In genomic region chr2:172371258-172371657, GRCm38 (mm10) we compare ENCODE assay signal across 8 mouse cellular contexts. TPM values are rescaled to one million over a fixed set of nuclear protein-coding genes. Genes with fewer than 3 reads are reported as not detected.
A peak's percentile ranks its signal among the peaks of the same experiment; 100 is the strongest.
DNase-seq lines count a peak whose midpoint lies in the region; ATAC-seq and TF ChIP-seq lines count a peak whose summit lies in the region.

No protein-coding gene starts in this region.

- TF ChIP-seq RAD21 in MEL (IDR thresholded peaks at IDR 0.05; ENCODE audit: low read depth, low read length): no peak

- ATAC-seq in heart, postnatal 0 days (ENCODE audit: insufficient read depth, low read depth): no peak
- no peak; the same call in 1 of the 2 replicates for ATAC-seq in midbrain, embryonic 11.5 days (ENCODE audit: low FRiP score)
- no peak for ATAC-seq in cerebellum, adult (ENCODE audit: insufficient number of reproducible peaks, low FRiP score, low TSS enrichment)

- no peak for DNase-seq in heart, postnatal 0 days (ENCODE audit: low spot score)
- no peak for DNase-seq in heart, adult 8-10 months (ENCODE audit: low spot score)
- DNase-seq in MEL (ENCODE audit: low read depth, low spot score): peak; percentile 53
- no peak for DNase-seq in hindbrain, embryonic 10.5 days (ENCODE audit: low spot score)
- DNase-seq in midbrain, embryonic 11.5 days (ENCODE audit: low spot score, missing footprints): peak; percentile 88
- no peak for DNase-seq in yolk sac, embryonic 10.5 days (ENCODE audit: low spot score)
- DNase-seq in right cerebral cortex, postnatal 36 days (ENCODE audit: low spot score in 2 of 2): no peak

- H3K4me2 ChIP-seq in heart, postnatal 0 days (ENCODE audit: low read depth, low read length): peak overlapping the region; percentile 98
- peak overlapping the region; percentile 61 for H3K4me2 ChIP-seq in midbrain, embryonic 11.5 days

- peak overlapping the region; percentile 98 for H3K9ac ChIP-seq in heart, postnatal 0 days (replicated peaks; ENCODE audit: low read depth, low read length)
- peak overlapping the region; percentile 95 for H3K9ac ChIP-seq in MEL (ENCODE audit: control insufficient read depth, low read depth, low read length, poor library complexity, severe bottlenecking)
- H3K9ac ChIP-seq in midbrain, embryonic 11.5 days (ENCODE audit: low read length): peak overlapping the region; percentile 95

- H3K79me2 ChIP-seq in MEL (ENCODE audit: control insufficient read depth, insufficient read depth, low read length, poor library complexity): peaks cover 69% of the 10 kb centered on the region

- TF ChIP-seq CTCF in heart, postnatal 0 days (IDR thresholded peaks at IDR 0.05; ENCODE audit: low read depth): no peak
- TF ChIP-seq CTCF in MEL (IDR thresholded peaks at IDR 0.05 in 2 of 3, conservative IDR thresholded peaks at IDR 0.05 in 1 of 3; ENCODE audit: control insufficient read depth in 1 of 3, insufficient read depth in 1 of 3, low read depth in 2 of 3, low read length in 3 of 3, poor library complexity in 1 of 3, severe bottlenecking in 1 of 3): no peak

- H3K4me3 ChIP-seq in heart, postnatal 0 days (ENCODE audit: low read depth, low read length): peak overlapping the region; percentile 99
- H3K4me3 ChIP-seq in MEL (ENCODE audit: control insufficient read depth in 1 of 2, insufficient read depth in 1 of 2, low read depth in 2 of 2, low read length in 2 of 2): peak overlapping the region; percentile 86 to 89
- H3K4me3 ChIP-seq in hindbrain, embryonic 10.5 days: peak overlapping the region; percentile 97
- peak overlapping the region; percentile 92 for H3K4me3 ChIP-seq in midbrain, embryonic 11.5 days (ENCODE audit: low read depth, low read length)

- H3K9me3 ChIP-seq in heart, postnatal 0 days (replicated peaks; ENCODE audit: control insufficient read depth, low read length): no peaks in the 10 kb centered on the region
- no peaks in the 10 kb centered on the region for H3K9me3 ChIP-seq in MEL (replicated peaks; ENCODE audit: insufficient read depth, low read length)
- H3K9me3 ChIP-seq in hindbrain, embryonic 10.5 days: no peaks in the 10 kb centered on the region
- no peaks in the 10 kb centered on the region for H3K9me3 ChIP-seq in midbrain, embryonic 11.5 days (ENCODE audit: control insufficient read depth, low read length)

- H3K27me3 ChIP-seq in heart, postnatal 0 days (ENCODE audit: control insufficient read depth, insufficient read depth, low read length): no peaks in the 10 kb centered on the region
- no peaks in the 10 kb centered on the region for H3K27me3 ChIP-seq in MEL (ENCODE audit: control insufficient read depth in 1 of 2, insufficient read depth in 2 of 2, low read length in 2 of 2)
- no peaks in the 10 kb centered on the region for H3K27me3 ChIP-seq in hindbrain, embryonic 10.5 days (ENCODE audit: insufficient read depth, poor library complexity, severe bottlenecking)
- H3K27me3 ChIP-seq in midbrain, embryonic 11.5 days (ENCODE audit: control insufficient read depth, insufficient read depth, low read length): no peaks in the 10 kb centered on the region

- WGBS in heart, postnatal 0 days: under 1% methylated on average over 11 of the region's 11 CpGs
- 0% methylated on average over 11 of the region's 11 CpGs for WGBS in hindbrain, embryonic 10.5 days
- WGBS in midbrain, embryonic 11.5 days: 0% methylated on average over 11 of the region's 11 CpGs

- H3K4me1 ChIP-seq in heart, postnatal 0 days (ENCODE audit: control insufficient read depth, insufficient read depth): peaks cover 14% of the 10 kb centered on the region
- H3K4me1 ChIP-seq in MEL (ENCODE audit: control insufficient read depth in 1 of 2, insufficient read depth in 2 of 2, low read length in 2 of 2): peaks cover 0 to 18% of the 10 kb centered on the region in 2 experiments; a peak in 2 of 4 replicates
- H3K4me1 ChIP-seq in hindbrain, embryonic 10.5 days (replicated peaks): peaks cover 41% of the 10 kb centered on the region
- H3K4me1 ChIP-seq in midbrain, embryonic 11.5 days (ENCODE audit: control insufficient read depth, insufficient read depth, low read length): peaks cover 17% of the 10 kb centered on the region

- peaks cover 47% of the 10 kb centered on the region for H3K36me3 ChIP-seq in heart, postnatal 0 days (replicated peaks; ENCODE audit: control insufficient read depth, insufficient read depth, low read length)
- H3K36me3 ChIP-seq in MEL (ENCODE audit: control insufficient read depth in 1 of 2, insufficient read depth in 2 of 2, low read length in 2 of 2): peaks cover 12 to 26% of the 10 kb centered on the region in 2 experiments
- H3K36me3 ChIP-seq in hindbrain, embryonic 10.5 days: peaks cover 68% of the 10 kb centered on the region
- peaks cover 28% of the 10 kb centered on the region for H3K36me3 ChIP-seq in midbrain, embryonic 11.5 days (ENCODE audit: control insufficient read depth, insufficient read depth, low read length)

- peak overlapping the region; percentile 87 for H3K27ac ChIP-seq in heart, postnatal 0 days (ENCODE audit: low read depth)
- H3K27ac ChIP-seq in MEL (ENCODE audit: control insufficient read depth, low read depth, low read length): peak overlapping the region; percentile 96
- peak overlapping the region; percentile 97 for H3K27ac ChIP-seq in hindbrain, embryonic 10.5 days
- peak overlapping the region; percentile 68; the same call in 1 of the 2 replicates for H3K27ac ChIP-seq in midbrain, embryonic 11.5 days (ENCODE audit: low read depth, low read length)

- no peak for TF ChIP-seq EP300 in heart, postnatal 0 days (IDR thresholded peaks at IDR 0.05; ENCODE audit: low read depth)
- no peak for TF ChIP-seq EP300 in MEL (IDR thresholded peaks at IDR 0.05; ENCODE audit: low read depth in 1 of 2, low read length in 2 of 2)

- TF ChIP-seq POLR2A in MEL (IDR thresholded peaks at IDR 0.05; ENCODE audit: control insufficient read depth in 1 of 2, insufficient read depth in 1 of 2, low read depth in 1 of 2, low read length in 2 of 2, poor library complexity in 1 of 2): no peak

TF ChIP-seq in MEL, 35 proteins besides CTCF, POLR2A, EP300 and RAD21 (continues in another document):
- TF ChIP-seq GABPA (IDR thresholded peaks at IDR 0.05; ENCODE audit: low read depth, low read length) (no peak), SMC3 (IDR thresholded peaks at IDR 0.05; ENCODE audit: low read depth, low read length) (no peak), NRF1 (IDR thresholded peaks at IDR 0.05; ENCODE audit: insufficient read depth, low read depth, low read length, poor library complexity, severe bottlenecking) (no peak), ZKSCAN1 (IDR thresholded peaks at IDR 0.05; ENCODE audit: low read depth, low read length) (no peak), POLR2AphosphoS5 (IDR thresholded peaks at IDR 0.05; ENCODE audit: borderline replicate concordance, low read depth, low read length) (no peak), TAL1 (IDR thresholded peaks at IDR 0.05; ENCODE audit: low read length) (no peak), MYB (IDR thresholded peaks at IDR 0.05; ENCODE audit: low read depth, low read length) (no peak), SIN3A (IDR thresholded peaks at IDR 0.05; ENCODE audit: low read length) (no peak), MYC (IDR thresholded peaks at IDR 0.05; ENCODE audit: low read depth, low read length) (no peak), KAT2A (conservative IDR thresholded peaks at IDR 0.05; ENCODE audit: low read depth, low read length) (no peak)

RNA-seq across cellular contexts. Expression of gene Cstf1, which starts 0.8 kb away (rescaled TPM):
- 24.0 and 39.0 TPM in 2 replicates for total RNA-seq in heart, postnatal 0 days (2014; rRNA removed; ENCODE audit: low replicate concordance)
- polyA plus RNA-seq in heart, postnatal 0 days (2015; fragmentation: Nextera tagmentation; extraction: Ambion mirVana): 18.9 and 20.3 TPM in 2 replicates
- total RNA-seq in heart, adult 8-10 months (2022): 10 to 100 TPM; 15.6 to 18.9 (median 17.9) TPM
- total RNA-seq in MEL (2012; rRNA removed): 63.3 and 77.4 TPM in 2 replicates
- 100 to 1,000 TPM in 1 of 2 experiments, 10 to 100 TPM in 1; 66.9 to 105 TPM for polyA plus RNA-seq in MEL (2012; ENCODE audit: insufficient read depth in 1 of 2, insufficient read length in 2 of 2, low read depth in 1 of 2, low replicate concordance in 2 of 2, missing spikeins in 1 of 2)
- 49.7 and 54.8 TPM in 2 replicates for polyA plus RNA-seq in hindbrain, embryonic 10.5 days (2016; fragmentation: Nextera tagmentation; extraction: Ambion mirVana)
- polyA plus RNA-seq in midbrain, embryonic 11.5 days (2014; fragmentation: Nextera tagmentation; extraction: Ambion mirVana): 48.0 and 50.2 TPM in 2 replicates

RNA-seq across cellular contexts. Expression of gene Aurka, which starts 0.9 kb away (rescaled TPM):
- total RNA-seq in heart, postnatal 0 days (2014; rRNA removed; ENCODE audit: low replicate concordance): 36.6 and 54.8 TPM in 2 replicates
- polyA plus RNA-seq in heart, postnatal 0 days (2015; fragmentation: Nextera tagmentation; extraction: Ambion mirVana): 23.9 and 25.5 TPM in 2 replicates
- 1 to 10 TPM in 2 of 4 experiments, under 1 TPM in 2; 0.53 to 1.6 (median 0.83) TPM for total RNA-seq in heart, adult 8-10 months (2022)
- total RNA-seq in MEL (2012; rRNA removed): 110 and 127 TPM in 2 replicates
- 100 to 1,000 TPM; 150 to 236 TPM for polyA plus RNA-seq in MEL (2012; ENCODE audit: insufficient read depth in 1 of 2, insufficient read length in 2 of 2, low read depth in 1 of 2, low replicate concordance in 2 of 2, missing spikeins in 1 of 2)
- polyA plus RNA-seq in hindbrain, embryonic 10.5 days (2016; fragmentation: Nextera tagmentation; extraction: Ambion mirVana): 168 and 202 TPM in 2 replicates
- 163 and 169 TPM in 2 replicates for polyA plus RNA-seq in midbrain, embryonic 11.5 days (2014; fragmentation: Nextera tagmentation; extraction: Ambion mirVana)

RNA-seq across cellular contexts. Expression of gene Cass4, which starts 22.3 kb away (rescaled TPM):
- 0.19 and 1.1 TPM in 2 replicates for total RNA-seq in heart, postnatal 0 days (2014; rRNA removed; ENCODE audit: low replicate concordance)
- polyA plus RNA-seq in heart, postnatal 0 days (2015; fragmentation: Nextera tagmentation; extraction: Ambion mirVana): 0.16 and 0.20 TPM in 2 replicates
- total RNA-seq in heart, adult 8-10 months (2022): under 1 TPM; 0.09 to 0.53 (median 0.35) TPM
- 0.35 and 0.49 TPM in 2 replicates for total RNA-seq in MEL (2012; rRNA removed)
- polyA plus RNA-seq in MEL (2012; ENCODE audit: insufficient read depth in 1 of 2, insufficient read length in 2 of 2, low read depth in 1 of 2, low replicate concordance in 2 of 2, missing spikeins in 1 of 2): 1 to 10 TPM in 1 of 2 experiments, not detected in 1; 5.5 TPM
- polyA plus RNA-seq in hindbrain, embryonic 10.5 days (2016; fragmentation: Nextera tagmentation; extraction: Ambion mirVana): 0.12 and 0.26 TPM in 2 replicates
- 0.31 TPM in 1 of 2 replicates, not detected in the other for polyA plus RNA-seq in midbrain, embryonic 11.5 days (2014; fragmentation: Nextera tagmentation; extraction: Ambion mirVana)

RNA-seq across cellular contexts. Expression of gene Fam210b, which starts 25.9 kb away (rescaled TPM):
- total RNA-seq in heart, postnatal 0 days (2014; rRNA removed; ENCODE audit: low replicate concordance): 3.3 and 6.6 TPM in 2 replicates
- polyA plus RNA-seq in heart, postnatal 0 days (2015; fragmentation: Nextera tagmentation; extraction: Ambion mirVana): 9.4 and 10.0 TPM in 2 replicates
- total RNA-seq in heart, adult 8-10 months (2022): 1 to 10 TPM; 5.0 to 7.1 (median 5.9) TPM
- 2.7 and 3.5 TPM in 2 replicates for total RNA-seq in MEL (2012; rRNA removed)
- 10 to 100 TPM in 1 of 2 experiments, not detected in 1; 11.4 TPM for polyA plus RNA-seq in MEL (2012; ENCODE audit: insufficient read depth in 1 of 2, insufficient read length in 2 of 2, low read depth in 1 of 2, low replicate concordance in 2 of 2, missing spikeins in 1 of 2)
- polyA plus RNA-seq in hindbrain, embryonic 10.5 days (2016; fragmentation: Nextera tagmentation; extraction: Ambion mirVana): 32.6 and 34.0 TPM in 2 replicates
- 32.2 and 33.0 TPM in 2 replicates for polyA plus RNA-seq in midbrain, embryonic 11.5 days (2014; fragmentation: Nextera tagmentation; extraction: Ambion mirVana)

Comparison
In these comparisons a context has a peak if more than half of its experiments do, and no peak if none do; other contexts are left out.
1. DNase-seq: peak in MEL (single experiment) and midbrain, embryonic 11.5 days (single experiment); none in heart, postnatal 0 days (single experiment), heart, adult 8-10 months (single experiment), hindbrain, embryonic 10.5 days (single experiment), yolk sac, embryonic 10.5 days (single experiment) and right cerebral cortex, postnatal 36 days (0 of 2).
2. Peak in every context shown above with its lines, with median percentiles within 50 percentile points of each other: H3K27ac ChIP-seq, H3K4me3 ChIP-seq and H3K9ac ChIP-seq.